Mouse (Mus musculus): ENCODE data around the gene Dad1.

The Dad1 gene

DNA sequence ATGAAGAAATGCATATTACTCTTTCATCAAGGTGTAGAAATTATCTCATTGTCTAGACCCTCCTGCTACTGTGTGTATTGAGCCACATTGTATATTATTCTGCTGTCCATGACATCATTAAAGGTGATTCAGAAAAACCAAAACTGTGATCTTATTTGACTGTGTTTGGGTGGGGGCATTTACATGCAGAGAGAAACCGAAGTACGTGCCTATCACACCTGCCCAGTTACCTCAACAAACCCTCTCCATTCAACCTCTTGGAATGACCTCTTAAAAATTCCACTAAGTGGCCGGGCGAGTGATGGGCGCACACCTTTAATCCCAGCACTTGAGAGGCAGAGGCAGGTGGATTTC, 29.9 kb downstream of the Dad1 start:
- no peak for DNase-seq

DNA sequence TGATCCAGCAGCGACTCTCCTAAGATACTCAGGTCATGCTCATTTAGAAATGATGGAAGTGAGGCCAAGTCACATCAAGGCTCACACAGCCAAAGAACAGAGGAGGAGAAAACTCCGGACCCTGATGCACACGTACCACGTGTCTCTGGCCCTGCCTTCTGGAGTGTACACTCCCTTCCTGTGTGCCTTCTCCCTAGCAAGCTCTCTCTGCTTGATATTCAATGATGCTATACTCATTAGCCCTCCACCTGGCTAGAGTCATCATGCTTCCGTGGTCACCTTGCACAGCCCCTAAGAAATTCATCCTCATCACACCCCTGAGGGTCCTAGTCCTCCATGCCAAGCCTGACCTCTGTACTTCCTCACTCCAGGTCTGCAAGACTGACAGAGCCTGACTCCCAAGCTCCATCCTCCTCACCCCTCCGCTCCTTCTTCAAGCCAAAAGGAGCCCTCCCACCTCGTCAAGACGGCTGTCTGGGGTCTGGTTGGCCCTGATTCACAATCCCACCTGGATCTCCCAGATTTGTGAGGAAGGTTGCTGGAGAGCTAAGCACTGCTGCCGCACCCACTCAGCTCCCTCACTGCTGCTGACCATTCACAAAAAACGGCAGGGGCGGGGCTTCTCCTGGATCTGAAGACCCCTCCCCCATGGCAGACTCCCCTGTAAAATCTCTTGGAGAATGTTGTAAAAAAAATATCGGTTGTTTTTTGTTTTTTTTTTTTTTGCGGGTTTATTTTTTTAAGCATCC, 30.4 kb downstream of the Dad1 start:
- DNase-seq: no peak

DNA sequence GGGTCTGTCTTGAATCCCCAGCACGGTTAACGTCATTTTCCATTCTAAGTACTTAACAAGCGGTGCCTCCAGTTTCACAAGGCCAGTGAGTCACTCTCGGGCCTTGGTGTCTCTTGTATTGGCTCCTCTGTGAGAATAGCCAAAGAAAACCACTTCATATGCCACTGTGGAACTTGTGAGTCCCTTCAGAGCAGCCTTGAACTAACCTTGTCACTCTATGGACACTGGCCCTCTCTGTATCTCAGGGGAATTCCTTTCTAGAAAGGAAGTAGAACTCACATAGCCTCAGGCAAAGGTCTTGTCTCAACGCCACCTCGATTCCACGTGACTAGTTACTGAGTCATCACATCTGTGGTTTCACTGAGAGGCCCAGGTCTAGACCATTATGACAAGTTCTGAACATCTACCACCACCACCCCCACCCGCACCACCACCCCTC, 31.6 kb downstream of the Dad1 start:
- DNase-seq: no peak

DNA sequence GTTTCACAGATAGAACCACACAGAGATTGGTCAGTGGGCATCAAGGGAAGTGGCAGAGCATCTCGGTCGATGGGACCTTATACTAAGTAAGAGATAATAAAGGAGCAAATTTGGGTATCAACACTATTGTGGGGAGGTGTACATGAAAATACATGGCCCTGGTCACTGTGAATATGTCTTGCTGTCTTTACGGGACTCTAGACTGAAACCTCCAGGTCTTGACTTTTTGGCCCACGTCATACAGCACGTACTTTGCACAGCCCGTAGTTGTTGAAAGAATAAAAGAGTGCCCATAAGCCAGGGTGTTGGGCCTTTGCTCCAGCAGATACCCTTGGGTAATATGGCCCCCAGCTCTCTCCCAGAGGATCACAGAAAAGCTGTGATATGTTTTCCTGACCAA, 32.3 kb downstream of the Dad1 start:
- no peak for DNase-seq

DNA sequence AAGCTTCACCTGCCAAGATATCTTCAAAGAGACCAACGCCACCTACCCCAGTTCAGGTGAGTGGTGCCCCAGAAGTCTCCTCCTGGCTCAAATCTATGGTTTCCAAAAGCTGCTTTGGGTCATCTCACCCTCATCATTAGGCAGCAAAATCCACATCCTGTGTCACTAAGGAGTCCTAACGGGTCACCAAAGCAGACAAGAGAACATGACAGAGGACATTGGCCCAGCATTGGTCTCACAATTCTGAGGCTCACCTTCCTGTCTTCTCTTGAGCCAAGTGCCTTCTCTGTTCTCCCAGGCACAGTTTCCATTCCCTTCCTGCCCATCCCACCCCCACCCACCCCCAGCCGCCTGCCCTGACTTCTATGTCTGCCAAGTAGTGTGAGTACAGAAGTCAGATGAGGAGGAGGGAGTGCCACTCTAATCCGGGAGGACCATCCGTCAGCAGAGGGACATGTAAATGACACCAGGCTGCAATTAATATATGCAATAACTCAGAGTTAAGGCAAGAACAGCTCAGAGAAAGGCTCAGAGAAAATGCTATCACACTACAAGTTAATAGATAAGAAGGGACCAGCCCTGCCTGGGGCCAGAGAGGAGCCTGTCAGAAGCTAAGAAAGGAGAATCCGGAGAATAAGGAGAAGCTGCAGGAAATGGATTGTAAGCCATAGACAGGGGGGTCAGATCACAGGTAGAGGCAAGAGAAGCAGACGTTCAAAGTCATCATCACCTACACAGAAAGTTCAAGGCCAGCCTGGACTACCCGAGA, 33.0 kb downstream of the Dad1 start:
- no peak for DNase-seq

DNA sequence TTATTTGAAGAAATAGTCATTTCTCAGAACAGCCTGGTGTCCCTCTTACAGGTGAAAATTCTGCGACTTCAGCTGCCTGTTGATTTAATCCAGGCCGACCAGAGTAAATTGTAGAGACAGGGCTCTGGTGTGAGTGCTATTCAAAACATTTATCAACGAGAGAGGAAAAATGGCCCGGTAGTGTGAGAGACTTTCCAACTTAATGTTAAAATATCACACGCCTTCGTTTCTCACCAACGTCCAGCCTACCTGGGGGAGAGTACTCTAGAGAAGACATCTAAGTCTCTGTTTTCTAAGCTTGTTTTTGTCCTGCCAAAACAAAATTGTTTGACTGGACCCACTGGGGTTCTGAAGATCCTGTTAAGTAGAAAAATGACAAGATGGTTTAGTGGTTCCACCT, 34.1 kb downstream of the Dad1 start:
- no peak for DNase-seq

DNA sequence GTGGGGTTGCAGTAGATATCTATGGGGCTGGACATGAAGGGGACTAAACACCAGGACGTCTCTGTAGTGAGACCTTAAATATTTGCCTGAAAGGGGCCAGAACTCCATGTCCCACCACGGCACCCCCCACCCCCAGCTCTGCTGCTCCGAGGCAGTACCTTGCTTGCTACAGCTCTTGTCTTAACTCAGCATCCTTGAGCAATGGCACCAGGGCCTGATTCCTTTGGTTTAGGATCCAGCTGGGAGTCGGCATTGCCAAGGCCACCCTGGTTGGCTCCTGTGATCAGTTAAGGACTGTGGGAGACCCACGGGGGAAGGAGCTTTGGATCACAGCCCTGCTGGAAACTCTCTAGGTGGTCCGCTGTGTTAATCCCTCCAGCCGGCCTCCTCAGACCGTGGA, 34.6 kb downstream of the Dad1 start:
- DNase-seq: no peak

DNA sequence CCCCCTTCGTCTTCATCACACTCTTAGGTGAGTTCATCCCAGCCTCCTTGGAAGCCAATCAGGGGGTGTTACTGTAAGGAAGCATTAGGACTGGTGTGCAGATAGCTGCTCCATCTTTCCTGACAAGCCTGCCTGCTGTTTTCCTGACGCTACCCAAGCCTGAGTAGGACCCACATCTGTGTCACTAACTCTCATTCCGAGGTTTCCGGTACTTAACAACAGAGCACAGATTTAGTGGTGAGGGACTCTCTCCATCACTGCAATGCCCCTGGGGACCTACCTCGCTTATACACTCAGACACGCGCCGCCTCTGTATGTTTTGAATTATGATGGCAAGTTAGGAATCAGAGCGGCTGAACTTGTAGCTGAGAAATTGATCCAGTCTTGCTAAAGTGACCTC, 35.2 kb downstream of the Dad1 start:
- DNase-seq: peak; percentile 33

DNA sequence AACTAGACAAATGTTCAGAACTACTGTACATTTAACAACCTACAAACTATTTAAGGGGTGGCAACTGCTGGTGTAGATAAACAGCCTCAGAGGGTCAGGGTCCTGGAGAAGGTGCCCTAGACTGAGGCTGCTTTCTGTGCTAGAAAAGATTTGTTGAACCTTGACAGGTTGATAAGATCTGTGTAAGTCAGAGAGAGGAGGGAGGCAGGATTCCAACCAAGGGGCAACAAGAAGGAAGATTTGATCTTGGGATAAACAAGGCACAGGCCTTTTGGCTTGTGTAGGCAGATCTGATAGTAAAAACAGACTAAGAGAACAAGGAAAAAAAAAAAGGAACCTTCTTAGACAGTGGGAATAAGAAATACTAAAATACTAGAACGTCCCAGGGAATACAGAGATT, 35.7 kb downstream of the Dad1 start:
- DNase-seq: no peak

DNA sequence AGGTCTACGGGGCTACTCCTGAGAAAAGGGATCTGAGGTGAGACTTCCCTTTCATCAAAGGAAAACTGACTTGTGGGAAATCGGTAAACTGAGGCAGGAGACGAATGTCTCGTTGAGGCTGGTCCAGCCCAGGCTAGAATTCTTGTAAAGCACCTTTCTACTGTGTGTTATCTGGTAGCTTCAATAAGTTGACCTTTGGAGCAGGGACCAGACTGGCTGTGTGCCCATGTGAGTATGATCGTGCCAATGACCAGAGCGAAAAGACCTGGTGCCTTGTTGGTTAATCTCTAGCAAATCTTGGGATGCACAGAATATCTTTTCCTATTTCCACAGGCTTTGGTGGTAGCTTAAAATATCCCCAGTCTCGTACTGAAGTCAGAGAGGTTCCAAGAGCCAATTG, 37.8 kb downstream of the Dad1 start:
- DNase-seq: no peak

DNA sequence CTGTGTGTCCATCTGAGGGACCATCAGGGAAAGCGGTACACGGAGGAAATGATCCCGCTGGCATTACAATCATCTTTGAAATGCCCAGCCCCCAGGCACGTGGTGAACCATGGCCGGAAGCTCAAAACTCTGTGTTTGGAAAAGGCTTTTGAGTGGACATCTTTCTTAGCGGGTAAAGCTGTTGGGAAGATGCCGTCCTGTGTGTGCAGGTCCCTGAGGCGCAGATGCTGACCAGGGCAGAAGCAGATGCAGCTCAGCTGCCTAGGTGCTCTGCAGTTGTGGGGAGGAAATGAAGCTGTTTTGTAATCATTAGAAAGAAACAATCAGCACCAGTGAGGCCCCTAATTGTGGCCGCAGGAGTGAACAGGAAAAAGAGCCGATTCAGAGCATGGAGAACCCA, 39.0 kb downstream of the Dad1 start:
- no peak for DNase-seq

DNA sequence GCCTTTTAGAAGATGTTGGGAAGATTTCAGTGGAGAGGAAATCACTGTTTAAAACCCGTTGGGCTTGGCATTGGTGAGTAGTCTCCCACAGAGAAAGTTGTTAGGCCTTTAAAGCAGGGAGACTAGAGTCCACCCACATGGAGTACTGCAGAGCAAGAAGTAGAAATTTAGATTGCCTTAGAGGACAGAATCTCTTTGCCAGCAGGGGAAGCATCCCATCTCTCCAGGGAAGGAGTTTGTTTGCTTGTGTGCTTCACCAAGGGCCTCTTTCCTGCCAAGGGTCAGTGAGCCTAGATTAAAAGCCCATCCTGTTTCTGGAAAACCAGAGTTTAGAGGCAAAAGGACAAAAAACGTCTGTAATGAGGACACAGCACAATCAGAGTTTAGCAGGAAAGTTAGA, 39.4 kb downstream of the Dad1 start:
- DNase-seq: no peak

DNA sequence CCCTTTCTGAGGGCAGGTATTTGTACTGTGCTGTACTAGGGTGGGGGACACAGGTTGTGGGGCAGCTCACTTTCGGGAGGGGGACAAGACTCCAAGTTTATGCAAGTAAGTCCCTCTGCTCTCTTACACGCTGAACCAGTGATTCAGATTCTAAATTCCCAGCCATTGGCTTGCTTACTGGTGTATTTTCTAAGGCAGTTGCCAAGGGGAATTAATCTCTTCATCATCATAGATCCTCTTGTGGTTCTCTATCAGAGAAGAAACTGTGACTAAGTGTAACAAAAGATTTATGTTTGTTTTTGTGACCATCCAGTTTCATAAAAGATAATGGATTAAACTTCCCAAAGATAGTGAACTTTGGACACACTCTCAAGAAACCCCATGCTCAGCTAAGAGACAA, 40.2 kb downstream of the Dad1 start:
- DNase-seq: no peak

DNA sequence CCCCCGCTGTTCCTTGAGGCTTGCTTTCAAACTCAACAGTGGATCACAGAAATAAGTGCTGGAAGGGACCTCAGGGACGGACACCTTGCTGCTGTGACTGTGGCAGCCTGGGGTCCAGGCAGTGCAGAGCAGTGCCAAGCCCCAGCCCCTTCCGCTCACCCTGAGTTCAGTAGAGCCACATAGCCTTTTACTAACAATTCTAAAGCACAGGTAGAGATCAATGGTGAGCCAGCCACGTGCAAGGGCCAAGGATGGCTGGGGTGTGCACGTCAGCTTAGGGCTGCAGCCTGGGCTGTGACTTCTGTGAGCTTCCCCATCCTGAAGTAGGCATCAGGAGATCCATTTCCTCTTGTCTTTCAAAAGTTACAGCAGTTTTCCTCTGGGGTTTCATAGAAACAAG, 42.1 kb downstream of the Dad1 start:
- no peak for DNase-seq

DNA sequence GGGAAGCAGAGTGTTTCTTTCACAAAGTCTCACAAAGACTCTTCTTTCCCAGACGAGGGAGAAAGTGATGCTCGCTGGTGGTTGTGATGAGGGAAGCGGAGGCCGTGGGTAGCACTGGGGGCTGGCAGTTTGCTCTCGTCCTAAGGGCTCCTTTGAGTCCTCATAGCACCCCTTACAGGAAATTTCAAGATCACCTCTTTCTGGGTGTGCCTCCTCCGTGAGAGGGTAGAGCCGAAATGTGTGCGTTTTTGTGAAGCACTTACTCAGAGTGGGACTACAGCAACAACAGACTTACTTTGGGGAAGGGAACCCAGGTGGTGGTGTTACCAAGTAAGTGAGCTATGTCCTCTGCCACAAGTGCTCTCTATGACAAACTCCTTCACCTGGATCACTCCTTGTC, 42.7 kb downstream of the Dad1 start:
- no peak for DNase-seq

DNA sequence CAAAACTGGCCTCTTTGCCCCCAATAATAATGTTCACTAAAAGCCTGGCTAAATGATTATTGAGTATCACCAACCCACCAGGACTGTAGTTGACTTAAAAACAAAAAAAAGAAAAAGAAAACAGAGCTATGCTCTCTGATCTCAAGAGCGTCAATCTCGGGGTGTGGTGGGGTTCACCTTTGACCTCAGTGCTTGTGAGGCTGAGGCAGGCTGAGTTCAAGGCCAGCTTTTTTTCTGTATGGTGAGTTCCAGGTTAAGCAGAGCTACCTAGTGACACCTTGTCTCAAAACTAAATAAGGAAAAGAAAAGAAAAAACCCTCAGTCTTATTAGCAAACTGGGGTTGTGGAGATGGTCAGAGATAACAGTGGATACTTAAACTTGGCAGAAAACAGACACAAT, 43.5 kb downstream of the Dad1 start:
- DNase-seq: no peak

DNA sequence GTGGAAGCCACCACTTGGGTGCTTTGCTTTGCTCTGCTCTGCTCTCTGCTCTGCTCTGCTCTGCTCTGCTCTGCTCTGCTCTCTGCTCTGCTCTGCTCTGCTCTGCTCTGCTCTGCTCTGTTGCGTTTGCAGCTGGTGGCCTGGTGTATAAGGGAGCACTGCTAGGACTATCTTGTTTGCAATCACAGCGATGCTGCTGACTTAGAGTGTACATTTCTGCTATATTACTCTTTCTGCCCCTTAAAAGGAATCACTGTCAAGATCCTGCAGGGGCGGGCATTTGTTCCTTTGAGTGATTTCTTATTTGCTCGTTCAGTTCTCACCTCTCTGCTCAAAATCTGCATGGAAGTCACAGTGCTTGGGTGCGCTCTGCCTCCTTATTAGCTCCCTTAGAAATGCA, 44.0 kb downstream of the Dad1 start:
- no peak for DNase-seq

DNA sequence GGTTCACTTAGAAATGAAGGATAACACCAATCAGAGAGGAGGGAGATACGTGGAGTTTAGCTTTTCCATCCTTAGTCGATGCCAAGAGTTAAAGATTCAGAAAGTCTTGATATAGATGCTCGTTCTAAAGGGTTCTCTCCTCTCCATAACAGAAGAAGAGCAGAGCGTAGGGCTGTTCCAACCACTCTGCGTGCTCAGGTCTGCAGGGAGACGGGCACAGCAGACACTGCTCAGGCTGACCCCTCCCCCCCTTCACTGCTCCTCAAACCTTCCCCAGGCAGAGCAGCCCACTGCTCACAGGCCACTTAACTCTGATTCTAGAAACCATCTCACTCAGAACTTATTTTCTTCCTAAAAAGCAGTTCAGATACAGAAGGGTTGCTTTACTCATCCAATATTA, 45.2 kb downstream of the Dad1 start:
- no peak for DNase-seq

DNA sequence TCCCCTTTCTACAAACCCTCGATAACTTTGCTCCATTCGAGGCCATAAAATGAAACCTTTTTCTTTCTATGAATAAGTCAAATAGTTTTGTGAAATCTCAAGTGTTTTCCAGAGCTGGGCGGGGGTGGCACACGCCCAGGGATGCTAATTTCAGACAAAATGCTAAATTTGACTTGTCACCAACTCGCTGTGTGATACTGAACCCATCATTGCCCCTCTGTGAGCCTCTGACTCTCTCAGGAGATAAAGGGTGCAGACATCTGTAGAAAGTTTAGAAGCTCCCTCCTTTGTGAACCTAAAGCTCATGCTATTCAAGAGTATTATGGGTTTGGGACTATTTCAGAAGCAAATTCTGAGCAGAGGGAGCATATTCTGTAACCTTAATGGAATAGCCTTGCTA, 46.0 kb downstream of the Dad1 start:
- no peak for DNase-seq

DNA sequence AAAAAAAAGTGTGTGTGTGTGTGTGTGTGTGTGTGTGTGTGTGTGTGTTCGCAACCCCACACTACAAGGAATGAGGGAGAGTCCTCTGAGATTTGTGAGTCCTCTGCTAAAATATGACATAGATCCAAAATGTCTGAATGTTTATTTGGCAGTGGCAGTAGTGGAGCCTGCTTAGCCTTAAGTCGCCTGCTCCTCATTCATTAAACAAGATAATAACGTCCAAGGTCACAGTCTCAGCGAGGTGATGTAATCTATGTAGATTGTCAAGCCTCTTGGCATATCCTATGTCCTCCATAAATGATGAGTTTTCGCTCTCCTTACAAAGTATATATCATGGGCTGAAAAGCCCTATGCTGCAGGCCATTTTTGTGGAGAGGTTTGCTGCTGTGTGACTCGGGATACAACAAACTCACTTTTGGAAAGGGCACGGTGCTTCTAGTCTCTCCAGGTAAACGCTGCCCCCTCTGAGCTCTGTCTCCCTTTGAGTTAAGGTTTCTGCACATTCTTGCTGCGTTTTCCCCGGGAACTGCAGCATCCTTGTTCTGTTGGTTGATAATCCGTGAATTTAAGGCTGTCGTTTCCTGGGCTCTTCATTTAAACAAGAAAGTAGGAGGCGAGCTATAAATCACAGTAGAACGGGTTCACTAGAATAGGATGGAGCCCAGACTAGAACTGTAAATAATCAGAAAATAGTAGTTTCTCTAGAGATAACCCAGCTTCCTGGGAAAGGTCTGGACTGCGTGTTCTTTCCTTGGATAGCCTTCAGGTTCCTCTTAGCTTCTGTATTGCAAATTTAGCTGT, 47.0 kb downstream of the Dad1 start:
- no peak for DNase-seq

DNA sequence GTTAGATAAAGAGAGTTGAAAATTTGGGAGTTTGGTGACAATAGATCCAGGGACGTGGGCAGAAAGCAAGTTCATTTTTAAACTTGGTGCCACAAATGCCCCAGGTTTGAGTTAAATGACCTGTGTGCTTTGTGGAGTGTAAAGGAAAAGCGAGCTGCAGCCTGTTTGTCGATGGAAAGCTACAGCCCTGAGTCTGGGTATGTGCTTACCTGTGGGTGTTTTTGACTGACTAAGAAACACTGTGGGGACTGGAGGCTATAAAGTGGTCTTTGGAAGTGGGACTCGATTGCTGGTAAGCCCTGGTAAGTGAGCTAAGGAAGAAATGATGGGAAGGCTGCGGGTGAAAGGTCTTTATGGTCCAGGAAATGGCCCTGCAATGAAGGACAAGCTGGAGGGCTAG, 47.6 kb downstream of the Dad1 start:
- DNase-seq: no peak

DNA sequence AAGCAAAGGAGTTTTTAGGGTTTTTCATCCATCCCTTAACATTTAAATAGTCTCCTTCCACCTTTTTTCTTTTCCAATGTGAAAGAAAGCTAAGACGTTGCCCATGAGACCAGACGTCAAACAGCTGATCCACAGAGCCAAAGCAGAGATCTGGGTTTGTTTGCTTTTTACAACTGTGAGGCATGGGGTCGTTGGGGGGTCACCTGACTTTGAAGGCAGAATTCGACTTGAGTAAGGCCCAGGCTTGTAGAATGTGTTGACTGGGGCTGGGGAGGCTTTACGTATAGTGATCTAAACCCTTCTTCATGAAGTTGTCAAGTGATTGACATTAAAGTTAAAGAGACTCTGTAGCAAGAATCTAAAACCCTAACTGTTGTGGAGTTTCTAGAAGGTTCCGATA, 48.0 kb downstream of the Dad1 start:
- no peak for DNase-seq

DNA sequence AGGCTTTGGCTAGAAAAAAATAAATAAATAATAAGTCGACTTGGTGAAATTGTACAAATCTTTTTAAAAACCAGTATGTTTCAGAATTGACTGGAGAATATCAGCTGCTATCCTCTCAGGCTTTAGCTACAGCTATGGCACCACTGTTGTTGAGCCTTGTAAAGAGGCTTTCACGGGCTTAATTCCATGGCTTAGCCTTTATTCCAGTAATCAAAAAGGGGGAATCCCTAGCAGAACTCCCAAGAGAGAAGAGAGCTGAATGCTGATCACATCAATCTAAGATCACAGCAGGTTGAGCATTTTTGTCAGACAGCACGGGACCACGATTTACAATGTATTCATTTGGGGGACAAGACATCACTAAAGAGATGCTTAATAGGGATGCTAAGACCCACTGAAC, 49.1 kb downstream of the Dad1 start:
- no peak for DNase-seq

DNA sequence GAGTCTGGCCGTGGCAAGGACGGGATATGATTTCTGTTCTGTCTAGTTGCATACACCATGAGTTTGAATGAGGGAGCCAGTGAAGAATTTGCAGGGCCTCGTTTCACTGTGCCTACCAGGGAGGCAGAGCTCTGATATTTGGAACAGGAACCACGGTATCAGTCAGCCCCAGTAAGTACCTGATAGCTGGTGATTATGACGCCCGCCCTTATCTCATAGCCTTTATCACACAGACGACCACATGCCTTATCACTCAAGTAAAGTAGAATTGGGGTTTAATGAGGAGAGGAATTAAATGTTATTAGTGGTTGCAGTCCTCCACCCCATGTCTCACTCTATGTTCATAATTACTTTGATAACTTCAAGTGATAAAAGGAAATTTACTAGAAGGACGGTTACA, 49.6 kb downstream of the Dad1 start:
- DNase-seq: no peak
